Mouse (Mus musculus) ES-Bruce4 (cell line): ENCODE data around the gene Emp1.

Experiments used
- CTCF ChIP-seq: IDR thresholded peaks from one replicate; pipeline ENCODE4 v1.8.1; 2011; ENCODE audit warnings: low read depth, low read length
- EP300 ChIP-seq: IDR thresholded peaks from 2 replicates; pipeline ENCODE4 v1.6.1; 2011; ENCODE audit warnings: low read depth, low read length; ENCODE audit not compliant: insufficient read depth
- POLR2A ChIP-seq: IDR thresholded peaks from one replicate; pipeline ENCODE4 v1.8.1; 2011; ENCODE audit warnings: low read length; ENCODE audit not compliant: insufficient read depth

DNA sequence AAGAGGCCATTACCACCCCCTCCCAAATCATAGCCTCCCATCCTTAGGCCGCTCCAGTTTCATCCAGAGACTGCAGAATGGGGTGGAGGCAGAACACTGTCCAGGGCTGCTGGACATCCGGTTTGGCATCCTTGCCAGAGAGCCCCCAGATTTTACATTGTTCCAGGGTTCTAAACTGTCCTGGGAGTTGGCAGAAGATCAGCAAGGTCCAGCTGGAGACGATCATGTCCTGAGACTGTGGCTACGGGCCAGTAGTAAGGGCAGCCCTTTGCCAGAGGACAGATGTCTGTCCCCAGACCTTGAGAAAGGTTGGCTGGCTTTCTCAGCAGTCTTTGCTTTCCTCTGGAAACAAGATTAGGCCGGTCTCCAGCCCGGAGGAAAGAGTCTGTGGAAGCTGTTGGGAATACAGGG is 2.6 kb downstream of the Emp1 start:
- no peak for TF ChIP-seq POLR2A
- no peak for TF ChIP-seq CTCF
- no peak for TF ChIP-seq EP300
